ENCODE assay signal across 10 mouse cellular contexts in the genomic region with DNA sequence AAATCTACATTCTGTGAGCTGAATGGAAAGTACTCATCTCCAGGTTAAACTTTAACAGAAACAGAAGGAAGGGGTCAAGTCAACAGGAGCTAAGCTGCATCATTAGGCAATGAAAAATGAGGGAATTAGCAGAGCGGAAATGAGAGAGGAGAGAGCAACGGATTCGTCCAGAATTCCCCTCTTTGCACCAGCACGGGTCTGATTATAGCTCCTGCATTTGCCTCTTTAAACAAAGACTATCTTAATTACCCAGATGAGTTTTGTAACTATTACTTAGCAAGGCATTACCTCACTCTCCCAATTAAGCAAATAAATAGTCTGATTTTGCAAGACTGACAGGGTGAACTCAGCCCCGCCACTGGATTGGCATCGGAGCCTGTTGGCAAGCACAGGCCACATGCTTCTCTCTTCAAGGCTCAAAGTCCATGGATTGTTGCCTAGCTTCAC.
A peak's percentile ranks its signal among the peaks of the same experiment; 100 is the strongest.
DNase-seq lines count a peak whose midpoint lies in the region; ATAC-seq lines count a peak whose summit lies in the region.
"Had no signal": no experiment of that assay in that cellular context is flagged by ENCODE, and none has a peak within 500 bp of the region (broad histone marks: within the 10 kb centered on the region; RNA-seq: fewer than 3 reads in every experiment).

No protein-coding gene starts in this region.

- no peak overlapping the region for H3K27ac ChIP-seq in hindbrain, embryonic 16.5 days (ENCODE audit: low read depth, low read length)
- H3K27ac ChIP-seq in hindbrain, embryonic 11.5 days (ENCODE audit: low read depth, low read length), result no peak overlapping the region
- no peak overlapping the region for H3K27ac ChIP-seq in intestine, embryonic 16.5 days (ENCODE audit: low read length)
- no peak overlapping the region for H3K27ac ChIP-seq in hindbrain, embryonic 10.5 days
- H3K27ac ChIP-seq: layer of hippocampus, adult 2 months had no signal

- WGBS in hindbrain, embryonic 16.5 days, result 40% methylated on average over 6 of the region's 6 CpGs
- WGBS in hindbrain, embryonic 11.5 days, result 59% methylated on average over 6 of the region's 6 CpGs
- WGBS in intestine, embryonic 16.5 days, result 28% methylated on average over 6 of the region's 6 CpGs
- WGBS in hindbrain, embryonic 10.5 days, result 81% methylated on average over 6 of the region's 6 CpGs

- no peak overlapping the region for H3K4me3 ChIP-seq in hindbrain, embryonic 16.5 days (ENCODE audit: low read length)
- H3K4me3 ChIP-seq in hindbrain, embryonic 11.5 days (ENCODE audit: low read depth, low read length), result no peak overlapping the region
- no peak overlapping the region for H3K4me3 ChIP-seq in intestine, embryonic 16.5 days (ENCODE audit: low read length)
- no peak overlapping the region for H3K4me3 ChIP-seq in hindbrain, embryonic 10.5 days
- H3K4me3 ChIP-seq: layer of hippocampus, adult 2 months had no signal

- DNase-seq in hindbrain, embryonic 11.5 days (ENCODE audit: low spot score), result no peak
- DNase-seq in cerebellum, adult 9-11 months, result peak; percentile 20
- peak; percentile 60 to 70 for DNase-seq in lung, adult 18-20 months
- no peak for DNase-seq in hindbrain, embryonic 10.5 days (ENCODE audit: low spot score)

- no peak overlapping the region for H3K9ac ChIP-seq in hindbrain, embryonic 16.5 days (ENCODE audit: low read depth, low read length)
- H3K9ac ChIP-seq in hindbrain, embryonic 11.5 days (ENCODE audit: low read depth, low read length), result no peak overlapping the region
- H3K9ac ChIP-seq in intestine, embryonic 16.5 days (ENCODE audit: low read depth, low read length), result no peak overlapping the region

- H3K36me3 ChIP-seq in hindbrain, embryonic 16.5 days (ENCODE audit: control insufficient read depth, insufficient read depth, low read length), result no peaks in the 10 kb centered on the region
- no peaks in the 10 kb centered on the region for H3K36me3 ChIP-seq in hindbrain, embryonic 11.5 days (ENCODE audit: control insufficient read depth, insufficient read depth, low read length)
- H3K36me3 ChIP-seq in intestine, embryonic 16.5 days (ENCODE audit: control insufficient read depth, insufficient read depth, low read length), result no peaks in the 10 kb centered on the region
- no peaks in the 10 kb centered on the region for H3K36me3 ChIP-seq in hindbrain, embryonic 10.5 days
- H3K36me3 ChIP-seq: G1E had no signal

- no peaks in the 10 kb centered on the region for H3K27me3 ChIP-seq in hindbrain, embryonic 16.5 days (replicated peaks; ENCODE audit: control insufficient read depth, insufficient read depth, low read length)
- no peaks in the 10 kb centered on the region for H3K27me3 ChIP-seq in hindbrain, embryonic 11.5 days (ENCODE audit: control insufficient read depth, insufficient read depth, low read length)
- no peaks in the 10 kb centered on the region for H3K27me3 ChIP-seq in intestine, embryonic 16.5 days (replicated peaks; ENCODE audit: control insufficient read depth, insufficient read depth, low read length)
- H3K27me3 ChIP-seq in hindbrain, embryonic 10.5 days (ENCODE audit: insufficient read depth, poor library complexity, severe bottlenecking), result no peaks in the 10 kb centered on the region

- no peaks in the 10 kb centered on the region for H3K9me3 ChIP-seq in hindbrain, embryonic 16.5 days (ENCODE audit: control insufficient read depth, low read length)
- no peaks in the 10 kb centered on the region for H3K9me3 ChIP-seq in hindbrain, embryonic 11.5 days (ENCODE audit: control insufficient read depth, low read length)
- no peaks in the 10 kb centered on the region for H3K9me3 ChIP-seq in intestine, embryonic 16.5 days (ENCODE audit: control insufficient read depth, low read length)
- H3K9me3 ChIP-seq in hindbrain, embryonic 10.5 days, result no peaks in the 10 kb centered on the region
- H3K9me3 ChIP-seq: G1E had no signal

- H3K4me1 ChIP-seq in hindbrain, embryonic 16.5 days (ENCODE audit: control insufficient read depth, insufficient read depth, low read depth, low read length), result peaks cover 2% of the 10 kb centered on the region; the same call in 1 of the 2 replicates
- H3K4me1 ChIP-seq in hindbrain, embryonic 11.5 days (replicated peaks; ENCODE audit: control insufficient read depth, insufficient read depth, low read length), result no peaks in the 10 kb centered on the region
- peaks cover 3% of the 10 kb centered on the region; the same call in 1 of the 2 replicates for H3K4me1 ChIP-seq in intestine, embryonic 16.5 days (ENCODE audit: control insufficient read depth, insufficient read depth, low read length)
- H3K4me1 ChIP-seq in hindbrain, embryonic 10.5 days (replicated peaks), result no peaks in the 10 kb centered on the region

- no peak overlapping the region for H3K4me2 ChIP-seq in hindbrain, embryonic 16.5 days (ENCODE audit: low read length)
- no peak overlapping the region for H3K4me2 ChIP-seq in hindbrain, embryonic 11.5 days (replicated peaks; ENCODE audit: low read depth, low read length)
- no peak overlapping the region for H3K4me2 ChIP-seq in intestine, embryonic 16.5 days (ENCODE audit: low read depth, low read length)

- peak; percentile 84 for ATAC-seq in hindbrain, embryonic 16.5 days
- ATAC-seq in hindbrain, embryonic 11.5 days (ENCODE audit: low FRiP score), result no peak
- ATAC-seq in intestine, embryonic 16.5 days, result peak; percentile 92
- no peak for ATAC-seq in megakaryocyte-erythroid progenitor cell, adult 5-6 weeks (replicated peaks; ENCODE audit: low FRiP score, low TSS enrichment, poor library complexity, severe bottlenecking)
- no peak for ATAC-seq in megakaryocyte, adult 5-6 weeks (ENCODE audit: poor library complexity, severe bottlenecking)

Comparison
In these comparisons a context has a peak if more than half of its experiments do, and no peak if none do; other contexts are left out.
1. ATAC-seq: peak in hindbrain, embryonic 16.5 days (single experiment) and intestine, embryonic 16.5 days (single experiment); none in hindbrain, embryonic 11.5 days (single experiment), megakaryocyte-erythroid progenitor cell, adult 5-6 weeks (single experiment) and megakaryocyte, adult 5-6 weeks (single experiment).
2. DNase-seq: peak in cerebellum, adult 9-11 months (single experiment) and lung, adult 18-20 months (2 of 2); none in hindbrain, embryonic 11.5 days (single experiment) and hindbrain, embryonic 10.5 days (single experiment).